Mouse (Mus musculus) spleen, postnatal 10 days (tissue): ENCODE measurements around the gene Mid1ip1.

Experiments
- DNase-seq, 2 experiments: peaks; one replicate each; pipeline ENCODE4 v3.0.0; 2021 to 2022; ENCODE audit warnings: low spot score in 2 of 2

Mid1ip1 gene

DNA sequence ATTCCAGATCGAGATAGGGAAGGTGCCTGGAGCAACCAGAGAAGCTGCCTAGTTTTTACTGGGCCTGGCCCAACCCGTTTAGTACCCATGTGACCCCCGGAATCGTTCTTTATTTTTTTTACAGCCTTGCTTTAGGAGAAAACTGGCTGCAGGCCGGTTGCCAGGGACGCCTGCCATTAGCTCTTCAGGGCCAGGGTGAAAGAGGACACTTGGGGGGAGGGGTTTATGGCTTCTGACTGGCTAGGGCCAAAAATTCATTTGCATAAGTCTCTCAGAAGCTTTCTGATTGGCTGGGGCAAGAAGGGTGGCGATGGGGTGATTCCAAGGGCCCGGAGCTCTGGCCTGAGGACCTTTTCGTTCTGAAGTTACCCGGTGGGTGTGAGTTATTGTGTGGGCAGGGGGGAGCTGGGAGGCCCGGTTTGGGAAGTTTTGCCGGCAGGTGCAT, at the start of gene Mid1ip1:
Gene Mid1ip1, plus strand, starts transcription at position 318 of the 445 bp plus-strand sequence.
- peak; percentile 47 to 81 for DNase-seq

DNA sequence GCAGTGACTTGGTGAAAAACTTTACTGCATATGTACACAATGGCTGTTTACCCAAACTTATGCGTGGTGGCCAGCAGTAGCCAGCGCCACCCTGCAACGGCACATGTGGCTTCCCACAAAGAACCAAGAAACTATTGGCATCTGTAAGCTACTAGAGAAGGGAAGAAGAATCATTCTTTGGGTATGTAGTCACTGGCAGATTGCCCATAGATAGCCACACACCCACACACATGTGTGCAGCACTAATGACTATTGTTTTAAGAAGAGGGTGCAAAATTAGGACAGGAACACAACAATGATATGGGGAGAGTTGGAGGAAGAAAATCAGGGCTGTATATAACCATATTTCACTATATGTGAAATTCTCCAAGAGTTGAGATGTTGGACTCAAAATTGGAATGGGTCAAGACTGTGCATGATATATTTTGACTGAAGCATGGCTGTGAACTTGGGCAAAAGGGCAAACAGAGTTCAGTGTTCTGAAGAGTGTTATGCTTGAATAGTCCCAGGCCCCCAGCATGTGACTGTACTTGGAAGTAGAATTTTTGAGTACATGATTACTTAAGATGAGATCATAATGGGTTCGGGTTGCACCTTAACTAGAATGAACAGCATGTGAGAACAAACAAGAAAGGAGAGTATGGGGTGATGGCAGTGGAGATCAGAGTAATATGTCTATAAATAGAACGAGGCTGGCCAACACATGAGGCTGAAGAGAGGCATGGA, 20.2 kb upstream of the Mid1ip1 start:
- no peak for DNase-seq

- no peak for DNase-seq
These were observed 8.1 kb upstream of the Mid1ip1 start for GRCm38 (mm10) chrX:10706728-10707127.

GRCm38 (mm10) chrX:10713839-10714637, 775 bp upstream of the Mid1ip1 start:
- no peak for DNase-seq

GRCm38 (mm10) chrX:10716917-10717763, 2.3 kb downstream of the Mid1ip1 start:
- peak; percentile 84 to 93 for DNase-seq

GRCm38 (mm10) chrX:10718021-10718837, 3.4 kb downstream of the Mid1ip1 start:
- DNase-seq, result peak; percentile 42 to 50

GRCm38 (mm10) chrX:10718838-10719539, 4.2 kb downstream of the Mid1ip1 start:
- peak; percentile 48 to 76 for DNase-seq

- no peak for DNase-seq
These were observed 5.6 kb downstream of the Mid1ip1 start for GRCm38 (mm10) chrX:10720391-10720790.

DNA sequence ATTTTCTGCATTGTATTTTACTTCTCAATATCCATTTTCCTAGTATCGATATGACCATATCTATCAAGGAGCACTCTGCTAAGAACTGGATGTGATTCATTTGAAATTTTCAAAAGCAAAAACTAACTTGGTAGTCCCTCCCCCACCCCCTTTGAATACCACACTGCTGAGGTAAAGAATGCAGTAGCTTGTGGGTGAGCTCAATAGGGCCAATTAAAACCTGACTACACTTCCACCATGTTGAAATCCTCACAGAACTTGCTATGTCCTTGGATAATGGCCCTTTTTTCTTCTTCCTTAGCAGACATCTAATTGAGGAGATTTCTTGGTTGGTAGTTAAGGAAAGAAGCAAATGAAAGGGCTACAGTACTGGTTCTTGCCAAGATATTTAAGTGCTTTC, 9.8 kb downstream of the Mid1ip1 start:
- no peak for DNase-seq

DNA sequence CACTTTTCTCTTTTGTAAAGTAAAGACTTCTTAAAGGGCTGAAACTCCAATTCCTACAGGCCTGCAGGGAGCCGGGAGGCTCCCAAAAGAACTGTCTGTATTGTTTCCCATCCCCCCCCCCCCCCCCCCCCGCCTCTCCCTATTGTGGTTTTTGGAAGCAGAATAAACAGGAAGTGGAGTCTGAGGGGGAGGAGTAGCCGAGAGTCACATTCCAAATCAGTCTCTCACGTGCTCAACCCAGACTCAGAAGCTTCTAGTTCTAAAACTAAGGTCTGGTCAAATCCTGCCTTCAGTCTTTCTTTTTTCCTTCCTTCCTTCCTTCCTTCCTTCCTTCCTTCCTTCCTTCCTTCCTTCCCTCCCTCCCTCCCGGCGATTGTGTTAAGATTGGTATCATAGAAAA, 14.7 kb downstream of the Mid1ip1 start:
- no peak for DNase-seq

- no peak for DNase-seq
These were observed 19.6 kb downstream of the Mid1ip1 start for GRCm38 (mm10) chrX:10734453-10734852.

DNA sequence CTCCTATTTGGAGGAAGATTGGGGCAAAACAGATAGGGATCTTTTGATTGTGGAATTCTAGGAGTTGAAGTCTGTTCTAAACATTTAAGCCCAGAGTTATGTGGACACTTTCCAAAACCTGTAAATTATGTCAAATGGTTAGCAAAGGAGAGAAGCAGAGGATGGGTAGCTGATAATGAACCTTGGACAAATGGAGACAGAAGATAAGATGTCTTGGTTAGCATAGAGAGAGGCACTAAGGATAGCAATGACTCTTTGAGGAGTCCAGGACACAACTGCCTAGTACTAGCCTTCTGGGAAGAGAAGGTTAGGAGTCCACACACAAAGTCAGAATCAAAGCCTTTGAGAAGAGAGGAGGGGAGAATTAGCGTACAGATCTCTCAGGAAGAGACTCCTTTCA, 20.1 kb downstream of the Mid1ip1 start:
- no peak for DNase-seq

DNA sequence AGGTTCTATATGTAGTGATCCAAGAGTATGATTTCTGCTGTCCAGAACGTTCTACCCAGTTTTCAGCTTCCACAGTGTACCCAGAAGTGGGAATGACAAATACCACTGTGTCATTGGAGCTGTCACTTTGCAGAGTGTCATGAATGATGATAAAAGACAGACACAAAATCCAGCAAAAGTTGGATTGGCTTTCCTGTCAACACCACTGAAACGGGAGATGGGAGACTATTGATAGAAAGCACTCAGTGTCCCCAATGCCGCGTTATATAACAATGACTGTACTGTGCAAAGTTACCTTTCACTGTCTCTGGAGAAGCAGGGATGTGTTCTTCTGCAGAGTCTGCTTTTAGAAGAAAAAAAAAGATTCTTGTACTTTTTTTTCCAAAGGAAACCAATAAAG, 44.1 kb downstream of the Mid1ip1 start:
- no peak for DNase-seq

DNA sequence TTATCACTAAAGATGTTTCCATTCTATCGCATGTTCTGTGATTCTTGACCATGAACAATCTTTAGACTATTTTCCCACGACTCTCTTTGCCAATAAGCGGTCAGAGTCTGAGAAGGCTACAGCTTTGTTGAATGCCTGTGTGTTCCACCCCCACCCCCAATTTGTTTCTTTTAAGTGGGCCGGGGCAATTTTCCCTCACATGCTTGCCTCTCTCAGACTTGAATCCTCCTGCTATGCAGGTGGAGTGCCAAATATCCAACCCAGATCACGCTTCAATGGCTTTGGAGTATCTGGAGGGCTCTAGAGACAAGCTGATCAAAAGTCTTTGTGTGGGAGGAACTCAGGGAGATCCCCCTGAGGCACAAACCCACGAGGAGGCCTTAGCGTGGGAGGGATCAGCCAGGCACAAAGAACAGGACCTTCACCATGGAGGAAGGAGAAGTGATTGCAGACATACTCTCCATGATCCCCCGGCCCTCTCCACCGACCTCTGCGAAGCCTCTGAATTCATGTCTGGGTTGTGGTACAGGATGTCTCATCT, 48.7 kb downstream of the Mid1ip1 start:
- DNase-seq, result no peak
